Mouse (Mus musculus) urinary bladder, adult 18-20 months (tissue): ENCODE measurements around the gene BC051665.
A peak's percentile ranks its signal among the peaks of the same experiment; 100 is the strongest.

Source experiments
- DNase-seq, 2 experiments: peaks; one replicate each; pipeline ENCODE4 v3.0.0; 2022; ENCODE audit warnings: low spot score in 2 of 2, mixed read lengths in 2 of 2

BC051665 gene

GRCm38 (mm10) chr13:60786264-60786663 is at the start of gene BC051665:
Gene BC051665 (minus strand): TSS chr13:60786364.
- DNase-seq: no peak

DNA sequence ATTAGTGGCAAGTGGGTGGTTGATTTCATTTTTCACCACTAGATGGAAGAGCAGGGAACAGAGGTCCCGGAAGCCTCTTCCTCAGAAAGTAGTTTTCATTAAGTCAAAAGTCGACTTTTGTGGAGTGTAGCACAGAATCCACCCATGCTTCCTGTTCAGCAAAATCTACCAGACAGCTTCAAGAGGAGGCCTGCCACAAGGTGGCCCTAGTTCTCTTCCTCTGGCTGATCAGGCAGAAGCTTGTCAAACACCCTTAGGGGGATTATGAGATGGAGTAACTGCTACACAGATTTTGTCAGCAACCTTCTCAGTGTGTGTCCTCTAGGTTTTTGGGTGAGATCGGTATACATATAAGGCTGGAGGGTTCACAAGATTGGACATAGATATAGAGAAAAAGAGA is 39.9 kb upstream of the BC051665 start:
- no peak for DNase-seq

- no peak for DNase-seq
Measured at GRCm38 (mm10) chr13:60820486-60821175, 34.5 kb upstream of the BC051665 start.

DNA sequence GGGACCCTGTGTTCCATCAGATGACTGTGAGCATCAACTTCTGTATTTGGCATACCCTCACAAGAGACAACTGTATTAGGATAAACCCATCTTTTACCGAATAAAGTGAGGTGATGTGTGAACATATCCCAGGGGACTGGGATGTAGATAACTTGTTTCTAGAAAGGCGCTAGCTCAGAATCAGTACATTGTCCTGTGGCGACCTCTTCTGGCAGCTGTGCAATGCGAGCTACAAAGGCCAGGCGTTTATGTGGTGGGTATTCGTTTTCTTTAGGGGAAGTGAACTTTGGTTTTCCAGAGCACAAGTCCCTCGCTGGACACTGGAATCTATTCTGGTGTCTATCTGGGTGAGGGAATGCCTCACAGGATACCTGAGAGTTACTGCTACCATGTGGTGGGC is 33.3 kb upstream of the BC051665 start:
- peak in 1 of 2 experiments; percentile 7 for DNase-seq

- no peak for DNase-seq
Measured at GRCm38 (mm10) chr13:60813722-60814121, 27.6 kb upstream of the BC051665 start.

- DNase-seq: no peak
Measured at GRCm38 (mm10) chr13:60812768-60813167, 26.6 kb upstream of the BC051665 start.

GRCm38 (mm10) chr13:60809690-60810089 is 23.5 kb upstream of the BC051665 start:
- no peak for DNase-seq

- DNase-seq: no peak
Measured at GRCm38 (mm10) chr13:60802749-60803148, 16.6 kb upstream of the BC051665 start, which contains the start of gene Ctsll3. Gene Ctsll3 (minus strand): TSS chr13:60802849.

DNA sequence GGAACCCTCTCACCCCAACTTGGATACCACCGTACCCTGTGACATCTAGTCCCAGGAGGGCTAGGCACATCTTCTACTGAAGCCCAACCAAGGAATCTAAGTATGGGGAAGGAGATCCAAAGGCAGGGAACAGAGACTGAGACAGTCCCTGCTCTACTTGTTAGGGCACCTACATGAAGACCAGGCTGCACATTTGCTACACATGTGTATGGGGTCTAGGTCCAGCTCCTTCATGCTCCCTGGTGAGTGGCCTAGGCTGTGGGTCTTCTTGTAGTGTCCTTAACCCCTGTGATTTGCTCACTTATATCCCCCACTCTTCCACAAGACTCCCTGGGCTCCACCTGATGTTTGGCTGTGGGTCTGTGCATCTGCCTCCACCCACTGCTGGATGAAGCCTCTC is 3.3 kb upstream of the BC051665 start:
- no peak for DNase-seq

GRCm38 (mm10) chr13:60783301-60783700 is 2.9 kb downstream of the BC051665 start:
- DNase-seq: no peak

GRCm38 (mm10) chr13:60780534-60780933 is 5.6 kb downstream of the BC051665 start:
- DNase-seq: no peak

DNA sequence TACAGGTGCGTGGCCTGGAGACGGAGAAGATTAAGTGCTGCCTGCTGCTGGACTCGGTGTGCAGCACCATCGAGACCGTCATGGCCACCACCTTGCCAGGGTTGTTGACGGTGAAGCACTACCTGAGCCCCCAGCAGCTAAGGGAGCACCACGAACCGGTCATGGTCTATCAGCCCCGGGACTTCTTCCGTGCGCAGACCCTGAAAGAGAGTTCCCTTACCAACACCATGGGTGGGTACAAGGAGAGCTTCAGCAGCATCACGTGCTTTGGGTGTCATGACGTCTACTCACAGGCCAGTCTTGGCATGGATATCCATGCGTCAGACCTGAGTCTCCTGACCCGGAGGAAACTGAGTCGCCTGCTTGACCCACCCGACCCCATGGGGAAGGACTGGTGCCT is 25.0 kb downstream of the BC051665 start:
- DNase-seq: no peak

DNA sequence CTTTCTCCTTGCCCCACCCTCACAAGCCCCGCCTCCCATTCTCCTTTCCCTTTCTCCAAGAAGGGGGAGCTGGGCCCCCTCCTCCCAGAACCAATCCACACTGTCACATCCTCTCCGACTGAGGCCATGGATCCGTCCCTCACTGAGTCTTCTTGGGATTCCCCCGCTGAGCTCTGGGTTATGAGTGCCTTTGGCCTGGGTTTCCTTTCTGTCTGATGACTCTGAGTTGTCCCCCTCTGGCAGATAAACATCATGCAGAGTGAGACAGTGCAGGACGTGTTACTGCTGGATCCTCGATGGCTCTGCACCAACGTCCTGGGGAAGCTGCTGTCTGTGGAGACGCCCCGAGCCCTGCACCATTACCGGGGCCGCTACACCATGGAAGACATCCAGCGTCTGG is 25.8 kb downstream of the BC051665 start:
- no peak for DNase-seq

- DNase-seq: no peak
Measured at GRCm38 (mm10) chr13:60759136-60759535, 27.0 kb downstream of the BC051665 start.

GRCm38 (mm10) chr13:60757292-60757691 is 28.9 kb downstream of the BC051665 start:
- DNase-seq: no peak

DNA sequence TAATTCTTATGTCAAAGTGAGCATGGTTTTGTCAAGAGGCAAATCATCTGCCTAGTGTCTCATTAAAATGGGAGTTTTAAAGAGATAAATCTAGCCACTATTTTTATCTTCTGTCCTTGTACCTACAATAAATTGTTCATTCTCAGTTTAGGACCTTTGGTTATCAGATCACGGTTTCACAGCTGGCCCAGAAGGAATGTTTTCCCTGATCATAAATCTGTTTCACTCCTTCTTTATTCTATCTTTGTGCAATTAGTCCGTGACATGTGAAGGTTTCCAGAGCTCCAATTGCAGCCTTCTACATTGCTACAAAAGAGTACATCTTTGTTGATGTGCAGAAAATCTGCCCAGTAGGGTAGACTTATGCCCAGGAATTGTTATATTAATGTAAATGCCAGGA is 30.9 kb downstream of the BC051665 start:
- DNase-seq: no peak

- DNase-seq: no peak
Measured at GRCm38 (mm10) chr13:60753216-60753615, 32.9 kb downstream of the BC051665 start.

GRCm38 (mm10) chr13:60750930-60751329 is 35.2 kb downstream of the BC051665 start:
- no peak for DNase-seq

DNA sequence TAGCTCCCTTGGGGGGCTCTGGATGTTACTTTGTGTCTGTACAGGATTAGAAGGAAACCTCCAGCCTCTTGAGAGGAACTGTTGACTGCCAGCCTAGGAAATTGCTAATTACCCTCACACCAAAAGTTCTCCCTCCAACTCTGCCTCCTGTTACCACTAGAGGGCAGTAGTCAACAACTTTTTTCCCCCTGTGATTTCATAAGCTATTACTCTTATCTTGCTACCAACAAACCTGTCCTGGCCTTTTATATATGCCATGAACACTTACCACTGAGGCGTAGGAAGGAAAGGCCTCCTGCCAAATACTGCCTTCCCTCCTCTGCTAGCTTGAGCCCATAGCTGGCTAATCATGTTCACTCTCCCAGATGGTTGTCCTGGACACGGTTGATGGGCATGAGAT is 37.6 kb downstream of the BC051665 start:
- no peak for DNase-seq

- DNase-seq: no peak
Measured at GRCm38 (mm10) chr13:60747201-60747600, 39.0 kb downstream of the BC051665 start.

DNA sequence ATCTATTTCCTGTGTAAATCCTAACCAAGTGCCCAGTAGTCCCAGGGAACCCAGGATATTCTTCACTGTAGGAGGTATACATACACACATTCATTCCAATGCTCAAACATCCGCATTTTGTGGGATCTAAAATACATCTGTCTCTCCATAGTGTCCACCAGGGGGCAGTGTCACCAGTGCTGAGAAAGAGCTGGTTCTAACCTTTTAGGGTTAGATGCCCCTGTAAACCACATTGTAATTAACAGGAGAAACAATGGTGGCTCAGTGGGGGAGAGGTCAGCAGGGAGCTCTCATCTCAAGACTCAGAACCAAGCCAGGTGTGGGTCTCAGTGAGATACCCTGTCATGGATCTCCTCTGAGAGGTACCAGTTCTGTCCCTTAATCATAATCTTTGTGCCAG is 39.9 kb downstream of the BC051665 start:
- no peak for DNase-seq

DNA sequence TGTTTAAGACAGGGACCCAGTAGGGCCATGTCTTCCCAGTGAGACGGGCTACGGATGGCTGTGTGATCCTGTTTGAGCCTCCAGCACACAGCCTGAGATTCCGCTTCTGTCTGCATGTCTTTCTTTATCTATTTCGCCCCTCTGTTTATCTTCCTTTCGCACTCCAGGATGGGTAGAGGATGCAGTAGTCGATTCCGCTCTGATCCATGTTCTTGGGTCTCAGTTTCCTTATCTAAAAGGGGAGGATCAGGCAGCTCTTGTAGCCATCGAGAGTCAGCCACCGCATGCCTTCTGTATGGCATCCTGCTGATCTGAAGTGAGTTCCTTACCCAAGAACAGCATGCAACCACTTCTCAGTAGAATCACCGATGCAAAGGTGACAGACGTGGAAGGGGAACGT is 40.8 kb downstream of the BC051665 start:
- no peak for DNase-seq

DNA sequence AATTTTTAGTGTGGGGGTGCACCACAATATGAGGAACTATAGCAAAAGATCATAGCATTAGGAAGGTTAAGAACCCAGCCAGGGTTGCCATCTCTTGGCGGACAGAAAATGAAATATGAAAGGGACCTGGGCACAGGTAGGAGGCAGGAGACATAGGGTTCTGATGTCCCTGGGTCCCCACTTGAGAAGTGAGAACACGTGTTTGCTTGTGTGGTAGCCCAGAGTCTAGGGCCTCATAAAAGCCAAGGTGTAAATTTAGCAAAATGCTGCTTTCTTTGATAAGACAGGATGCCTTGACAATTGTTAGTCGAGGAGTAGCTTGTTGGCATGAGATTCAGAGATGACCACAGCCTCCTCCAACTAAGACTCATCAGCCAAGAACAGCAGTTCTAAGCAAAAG is 41.4 kb downstream of the BC051665 start:
- DNase-seq: no peak

DNA sequence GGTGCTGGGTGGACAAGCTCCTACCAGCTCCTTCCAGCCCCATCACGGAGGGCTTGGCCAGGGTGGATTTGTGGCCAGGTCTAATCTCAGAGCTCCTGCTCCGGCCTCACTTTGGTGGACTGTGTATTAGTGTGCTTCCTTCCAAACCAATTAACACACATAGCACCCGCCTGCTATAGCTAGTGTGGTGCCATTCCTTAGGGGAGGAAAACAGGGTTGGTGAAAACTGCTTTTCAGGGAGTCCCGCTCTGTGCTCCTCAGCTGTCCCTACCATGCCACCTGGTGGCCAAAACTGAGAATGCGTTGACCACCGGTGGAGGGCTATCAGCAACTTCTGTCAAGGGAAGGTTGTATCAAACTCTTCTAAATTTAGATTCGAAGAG is 42.1 kb downstream of the BC051665 start:
- DNase-seq: peak; percentile 57 to 87
